Mouse (Mus musculus): ENCODE data around the gene Vps4a.

- TF ChIP-seq CTCF (IDR thresholded peaks at IDR 0.05) (no peak), EP300 (IDR thresholded peaks at IDR 0.05) (no peak)
Measured at GRCm38 (mm10) chr8:107014915-107015314, 16.1 kb upstream of the Vps4a start.

All from lung, postnatal 0 days (tissue).